Mouse (Mus musculus): Measurements from ENCODE around the gene Tm6sf1. TPM values are rescaled to one million over a fixed set of nuclear protein-coding genes. Genes with fewer than 3 reads are reported as not detected.

The Tm6sf1 gene
- total and polyA plus RNA-seq, 3 experiments, result 0.35 to 8.6 TPM; not detected in 1

- H3K4me3 ChIP-seq (ENCODE audit: control insufficient read depth in 1 of 2, insufficient read depth in 1 of 2, low read depth in 2 of 2, low read length in 2 of 2), result peak overlapping the region; percentile 41 to 47; a peak in 3 of 4 replicates
- H3K27ac ChIP-seq (ENCODE audit: control insufficient read depth, low read depth, low read length), result peak overlapping the region; percentile 43; the same call in 1 of the 2 replicates
- H3K4me1 ChIP-seq (ENCODE audit: control insufficient read depth in 1 of 2, insufficient read depth in 2 of 2, low read length in 2 of 2), result peaks cover 6 to 15% of the 10 kb centered on the region in 2 experiments
- H3K36me3 ChIP-seq (ENCODE audit: control insufficient read depth in 1 of 2, insufficient read depth in 2 of 2, low read length in 2 of 2), result peaks cover 0 to 8% of the 10 kb centered on the region in 2 experiments; a peak in 2 of 4 replicates
- H3K9me3 ChIP-seq (replicated peaks; ENCODE audit: insufficient read depth, low read length), result no peaks in the 10 kb centered on the region
- peak; percentile 12 for DNase-seq (ENCODE audit: low read depth, low spot score)
- no peaks in the 10 kb centered on the region for H3K27me3 ChIP-seq (ENCODE audit: control insufficient read depth in 1 of 2, insufficient read depth in 2 of 2, low read length in 2 of 2)
- no peak for TF ChIP-seq KAT2A (conservative IDR thresholded peaks at IDR 0.05; ENCODE audit: low read depth, low read length)
- no peak for TF ChIP-seq MYC (IDR thresholded peaks at IDR 0.05; ENCODE audit: low read depth, low read length)
- TF ChIP-seq BHLHE40 (IDR thresholded peaks at IDR 0.05; ENCODE audit: borderline replicate concordance, low read depth, low read length), result no peak
- no peak for TF ChIP-seq MAX (IDR thresholded peaks at IDR 0.05; ENCODE audit: low read length)
- TF ChIP-seq ZMIZ1 (IDR thresholded peaks at IDR 0.05; ENCODE audit: low read depth, low read length), result no peak
- no peak for TF ChIP-seq HCFC1 (IDR thresholded peaks at IDR 0.05; ENCODE audit: low read depth, low read length)
- no peak for TF ChIP-seq RAD21 (IDR thresholded peaks at IDR 0.05; ENCODE audit: low read depth, low read length)
- no peak for TF ChIP-seq TBP (IDR thresholded peaks at IDR 0.05; ENCODE audit: low read depth, low read length)
- peak overlapping the region; percentile 49 for H3K9ac ChIP-seq (ENCODE audit: control insufficient read depth, low read depth, low read length, poor library complexity, severe bottlenecking)
- no peaks in the 10 kb centered on the region for H3K79me2 ChIP-seq (ENCODE audit: control insufficient read depth, insufficient read depth, low read length, poor library complexity)
Measured at GRCm38 (mm10) chr7:81873807-81874206, 15.0 kb downstream of the Tm6sf1 start.

- Histone ChIP-seq H3K9ac (ENCODE audit: control insufficient read depth, low read depth, low read length, poor library complexity, severe bottlenecking) (no peak overlapping the region), H3K4me3 (ENCODE audit: control insufficient read depth in 1 of 2, insufficient read depth in 1 of 2, low read depth in 2 of 2, low read length in 2 of 2) (peak overlapping the region in 1 of 2 experiments; percentile 47; a peak in 2 of 4 replicates), H3K9me3 (replicated peaks; ENCODE audit: insufficient read depth, low read length) (no peaks in the 10 kb centered on the region), H3K27ac (ENCODE audit: control insufficient read depth, low read depth, low read length) (no peak overlapping the region), H3K79me2 (ENCODE audit: control insufficient read depth, insufficient read depth, low read length, poor library complexity) (no peaks in the 10 kb centered on the region), H3K36me3 (ENCODE audit: control insufficient read depth in 1 of 2, insufficient read depth in 2 of 2, low read length in 2 of 2) (peaks cover 0 to 8% of the 10 kb centered on the region in 2 experiments; a peak in 2 of 4 replicates), H3K27me3 (ENCODE audit: control insufficient read depth in 1 of 2, insufficient read depth in 2 of 2, low read length in 2 of 2) (no peaks in the 10 kb centered on the region), H3K4me1 (ENCODE audit: control insufficient read depth in 1 of 2, insufficient read depth in 2 of 2, low read length in 2 of 2) (peaks cover 6 to 15% of the 10 kb centered on the region in 2 experiments)
- TF ChIP-seq GATA1 (IDR thresholded peaks at IDR 0.05; ENCODE audit: low read depth, low read length) (0 out of 2 replicates have a peak, but pooled peaks have one; percentile 8), RAD21 (IDR thresholded peaks at IDR 0.05; ENCODE audit: low read depth, low read length) (no peak), MXI1 (IDR thresholded peaks at IDR 0.05; ENCODE audit: low read depth, low read length) (no peak)
- DNase-seq (ENCODE audit: low read depth, low spot score), result peak; percentile 45
Measured at GRCm38 (mm10) chr7:81874636-81875035, 15.8 kb downstream of the Tm6sf1 start.

- Histone ChIP-seq H3K9ac (ENCODE audit: control insufficient read depth, low read depth, low read length, poor library complexity, severe bottlenecking) (no peak overlapping the region), H3K36me3 (ENCODE audit: control insufficient read depth in 1 of 2, insufficient read depth in 2 of 2, low read length in 2 of 2) (peaks cover 0 to 8% of the 10 kb centered on the region in 2 experiments; a peak in 2 of 4 replicates), H3K4me1 (ENCODE audit: control insufficient read depth in 1 of 2, insufficient read depth in 2 of 2, low read length in 2 of 2) (peaks cover 6 to 15% of the 10 kb centered on the region in 2 experiments), H3K4me3 (ENCODE audit: control insufficient read depth in 1 of 2, insufficient read depth in 1 of 2, low read depth in 2 of 2, low read length in 2 of 2) (no peak overlapping the region), H3K79me2 (ENCODE audit: control insufficient read depth, insufficient read depth, low read length, poor library complexity) (no peaks in the 10 kb centered on the region), H3K27ac (ENCODE audit: control insufficient read depth, low read depth, low read length) (no peak overlapping the region), H3K9me3 (replicated peaks; ENCODE audit: insufficient read depth, low read length) (no peaks in the 10 kb centered on the region), H3K27me3 (ENCODE audit: control insufficient read depth in 1 of 2, insufficient read depth in 2 of 2, low read length in 2 of 2) (no peaks in the 10 kb centered on the region)
- TF ChIP-seq CHD1 (IDR thresholded peaks at IDR 0.05; ENCODE audit: low read depth, low read length) (no peak), MEF2A (IDR thresholded peaks at IDR 0.05; ENCODE audit: extremely low read depth, insufficient replicate concordance, low read depth, low read length, poor library complexity, severe bottlenecking) (no peak), GATA1 (IDR thresholded peaks at IDR 0.05; ENCODE audit: low read depth, low read length) (0 out of 2 replicates have a peak, but pooled peaks have one; percentile 14), CHD2 (IDR thresholded peaks at IDR 0.05; ENCODE audit: low read length) (no peak)
- DNase-seq (ENCODE audit: low read depth, low spot score), result no peak
Measured at GRCm38 (mm10) chr7:81875372-81875771, 16.6 kb downstream of the Tm6sf1 start.
